Mouse (Mus musculus): ENCODE measurements around the gene Xrcc6. TPM values are rescaled to one million over a fixed set of nuclear protein-coding genes. Genes with fewer than 3 reads are reported as not detected.

Gene Xrcc6
- polyA plus RNA-seq, 2 experiments, result 22.1 to 52.9 TPM

GRCm38 (mm10) chr15:82016101-82016808 lies 28.6 kb downstream of the Xrcc6 start:
- DNase-seq (ENCODE audit: low read depth in 3 of 3, low spot score in 3 of 3) (peak; percentile 98), ATAC-seq (ENCODE audit: insufficient read depth) (peak; percentile 97)
- peak overlapping the region; percentile 89 for H3K4me2 ChIP-seq (ENCODE audit: low read depth)
- H3K9ac ChIP-seq (replicated peaks), result peak overlapping the region; percentile 87
- peak overlapping the region; percentile 83 for H3K27ac ChIP-seq
- H3K36me3 ChIP-seq (replicated peaks; ENCODE audit: control insufficient read depth, insufficient read depth, low read depth), result peaks cover 8% of the 10 kb centered on the region
- no peaks in the 10 kb centered on the region for H3K9me3 ChIP-seq (ENCODE audit: control insufficient read depth, low read length)
- H3K27me3 ChIP-seq (ENCODE audit: control insufficient read depth, insufficient read depth, low read length), result no peaks in the 10 kb centered on the region
- peaks cover 2 to 20% of the 10 kb centered on the region in 2 experiments for H3K4me1 ChIP-seq (replicated peaks; ENCODE audit: control insufficient read depth in 2 of 2, insufficient read depth in 2 of 2, low read length in 1 of 2)
- peak; percentile 58 for TF ChIP-seq CTCF (IDR thresholded peaks at IDR 0.05; ENCODE audit: low read depth)
- TF ChIP-seq EP300 (IDR thresholded peaks at IDR 0.05; ENCODE audit: low read depth), result no peak
- WGBS (ENCODE audit: insufficient replicate concordance), result under 1% methylated on average over 52 of the region's 53 CpGs
- peak overlapping the region; percentile 78 to 84 for H3K4me3 ChIP-seq (ENCODE audit: insufficient read depth in 1 of 2, low read depth in 2 of 2, low read length in 2 of 2)

- Histone ChIP-seq H3K27ac (peak overlapping the region; percentile 83), H3K4me3 (ENCODE audit: insufficient read depth in 1 of 2, low read depth in 2 of 2, low read length in 2 of 2) (peak overlapping the region; percentile 68 to 84), H3K9ac (replicated peaks) (peak overlapping the region; percentile 86), H3K4me2 (ENCODE audit: low read depth) (peak overlapping the region; percentile 89), H3K9me3 (ENCODE audit: control insufficient read depth, low read length) (no peaks in the 10 kb centered on the region), H3K27me3 (ENCODE audit: control insufficient read depth, insufficient read depth, low read length) (no peaks in the 10 kb centered on the region), H3K4me1 (replicated peaks; ENCODE audit: control insufficient read depth in 2 of 2, insufficient read depth in 2 of 2, low read length in 1 of 2) (peaks cover 2 to 20% of the 10 kb centered on the region in 2 experiments), H3K36me3 (replicated peaks; ENCODE audit: control insufficient read depth, insufficient read depth, low read depth) (peaks cover 8% of the 10 kb centered on the region)
- ATAC-seq (ENCODE audit: insufficient read depth) (no peak), DNase-seq (ENCODE audit: low read depth in 3 of 3, low spot score in 3 of 3) (no peak)
- WGBS (ENCODE audit: insufficient replicate concordance), result 4% methylated on average over 6 of the region's 6 CpGs
- TF ChIP-seq EP300 (IDR thresholded peaks at IDR 0.05; ENCODE audit: low read depth), result no peak
- TF ChIP-seq CTCF (IDR thresholded peaks at IDR 0.05; ENCODE audit: low read depth), result no peak
These were observed 29.2 kb downstream of the Xrcc6 start for GRCm38 (mm10) chr15:82016830-82017229.

GRCm38 (mm10) chr15:82017461-82017860 lies 29.8 kb downstream of the Xrcc6 start:
- H3K4me1 ChIP-seq (replicated peaks; ENCODE audit: control insufficient read depth in 2 of 2, insufficient read depth in 2 of 2, low read length in 1 of 2), result peaks cover 2 to 20% of the 10 kb centered on the region in 2 experiments
- WGBS (ENCODE audit: insufficient replicate concordance), result 33% methylated on average over 4 of the region's 4 CpGs
- peak overlapping the region; percentile 9 to 36 for H3K4me3 ChIP-seq (ENCODE audit: insufficient read depth in 1 of 2, low read depth in 2 of 2, low read length in 2 of 2)
- H3K27me3 ChIP-seq (ENCODE audit: control insufficient read depth, insufficient read depth, low read length), result no peaks in the 10 kb centered on the region
- TF ChIP-seq EP300 (IDR thresholded peaks at IDR 0.05; ENCODE audit: low read depth) (no peak), CTCF (IDR thresholded peaks at IDR 0.05; ENCODE audit: low read depth) (no peak)
- no peaks in the 10 kb centered on the region for H3K9me3 ChIP-seq (ENCODE audit: control insufficient read depth, low read length)
- H3K27ac ChIP-seq, result no peak overlapping the region
- H3K9ac ChIP-seq (replicated peaks), result peak overlapping the region; percentile 47
- peak overlapping the region; percentile 89 for H3K4me2 ChIP-seq (ENCODE audit: low read depth)
- ATAC-seq (ENCODE audit: insufficient read depth) (no peak), DNase-seq (ENCODE audit: low read depth in 3 of 3, low spot score in 3 of 3) (no peak)
- peaks cover 8% of the 10 kb centered on the region for H3K36me3 ChIP-seq (replicated peaks; ENCODE audit: control insufficient read depth, insufficient read depth, low read depth)

- TF ChIP-seq EP300 (IDR thresholded peaks at IDR 0.05; ENCODE audit: low read depth), result no peak
- no peak for TF ChIP-seq CTCF (IDR thresholded peaks at IDR 0.05; ENCODE audit: low read depth)
- Histone ChIP-seq H3K4me1 (replicated peaks; ENCODE audit: control insufficient read depth in 2 of 2, insufficient read depth in 2 of 2, low read length in 1 of 2) (peaks cover 2 to 17% of the 10 kb centered on the region in 2 experiments), H3K36me3 (replicated peaks; ENCODE audit: control insufficient read depth, insufficient read depth, low read depth) (peaks cover 14% of the 10 kb centered on the region), H3K27me3 (ENCODE audit: control insufficient read depth, insufficient read depth, low read length) (no peaks in the 10 kb centered on the region), H3K9me3 (ENCODE audit: control insufficient read depth, low read length) (no peaks in the 10 kb centered on the region), H3K4me3 (ENCODE audit: insufficient read depth in 1 of 2, low read depth in 2 of 2, low read length in 2 of 2) (no peak overlapping the region), H3K9ac (replicated peaks) (no peak overlapping the region), H3K27ac (no peak overlapping the region), H3K4me2 (ENCODE audit: low read depth) (no peak overlapping the region)
- 75% methylated on average over 3 of the region's 3 CpGs for WGBS (ENCODE audit: insufficient replicate concordance)
- ATAC-seq (ENCODE audit: insufficient read depth) (no peak), DNase-seq (ENCODE audit: low read depth in 3 of 3, low spot score in 3 of 3) (no peak)
These were observed 31.7 kb downstream of the Xrcc6 start for GRCm38 (mm10) chr15:82019288-82019687.

- no peak for TF ChIP-seq EP300 (IDR thresholded peaks at IDR 0.05; ENCODE audit: low read depth)
- no peak for TF ChIP-seq CTCF (IDR thresholded peaks at IDR 0.05; ENCODE audit: low read depth)
- H3K27ac ChIP-seq, result no peak overlapping the region
- no peak overlapping the region for H3K4me3 ChIP-seq (ENCODE audit: insufficient read depth in 1 of 2, low read depth in 2 of 2, low read length in 2 of 2)
- WGBS (ENCODE audit: insufficient replicate concordance), result 77% methylated on average over 13 of the region's 13 CpGs
- DNase-seq (ENCODE audit: low read depth in 3 of 3, low spot score in 3 of 3), result no peak
- ATAC-seq (ENCODE audit: insufficient read depth), result no peak
- H3K4me2 ChIP-seq (ENCODE audit: low read depth), result no peak overlapping the region
- peaks cover 0 to 6% of the 10 kb centered on the region in 2 experiments; a peak in 3 of 4 replicates for H3K4me1 ChIP-seq (replicated peaks; ENCODE audit: control insufficient read depth in 2 of 2, insufficient read depth in 2 of 2, low read length in 1 of 2)
- H3K9me3 ChIP-seq (ENCODE audit: control insufficient read depth, low read length), result no peaks in the 10 kb centered on the region
- H3K9ac ChIP-seq (replicated peaks), result no peak overlapping the region
- H3K36me3 ChIP-seq (replicated peaks; ENCODE audit: control insufficient read depth, insufficient read depth, low read depth), result peaks cover 42% of the 10 kb centered on the region
- H3K27me3 ChIP-seq (ENCODE audit: control insufficient read depth, insufficient read depth, low read length), result no peaks in the 10 kb centered on the region
These were observed 35.0 kb downstream of the Xrcc6 start for GRCm38 (mm10) chr15:82022535-82023088.

All from liver, embryonic 14.5 days (tissue).